Mouse (Mus musculus) gastrocnemius, adult 2 months (tissue): ENCODE data around the gene Scn4b. TPM values are rescaled to one million over a fixed set of nuclear protein-coding genes. Genes with fewer than 3 reads are reported as not detected.

Source experiments
- DNase-seq: peaks from one replicate; pipeline ENCODE4 v3.0.0; 2022
- H3K27ac ChIP-seq: fragments of 200-600 bp; 2 replicates; pipeline ENCODE4 v1.8.1; 2022; ENCODE audit warnings: mild to moderate bottlenecking
- H3K4me3 ChIP-seq: fragments of 200-600 bp; 2 replicates; pipeline ENCODE4 v1.8.1; 2022; ENCODE audit warnings: mild to moderate bottlenecking, moderate library complexity
- CTCF ChIP-seq: fragments of 200-600 bp; IDR thresholded peaks from 2 replicates; pipeline ENCODE4 v1.8.1; 2022; ENCODE audit warnings: antibody characterized with exemption, mild to moderate bottlenecking, moderate library complexity
- intact Hi-C: fragments of 180-260 bp; cut with DNase I; formaldehyde crosslinking; loops from one replicate; pipeline ENCODE4 v1.15.1; 2025
- total RNA-seq, 2 experiments: library from RNA; stranded (reverse); gene quantifications; 2 replicates each; pipeline ENCODE4 v1.2.3; 2021

Scn4b gene
- total RNA-seq, 2 experiments from 2014 or later = 201 to 246 TPM

DNA sequence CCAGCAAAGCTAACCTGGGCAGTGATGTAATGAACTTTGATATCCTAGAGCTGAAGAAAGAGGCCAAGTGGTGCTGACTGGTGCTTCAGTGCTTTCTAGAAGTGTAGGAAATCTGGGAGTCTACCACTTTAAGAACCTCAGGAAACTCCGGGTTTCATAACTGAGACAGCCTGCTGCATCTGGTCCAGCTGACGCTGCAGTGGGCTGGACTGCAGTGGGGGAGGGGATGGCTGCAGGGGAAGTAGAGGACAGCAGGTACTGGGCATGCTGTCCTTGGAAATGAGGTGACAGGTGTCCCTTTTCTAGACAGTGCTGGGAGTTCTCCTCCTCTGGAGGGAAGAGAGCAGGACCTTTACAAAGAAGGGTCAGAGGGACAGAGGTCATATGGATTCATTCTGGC is 43.6 kb downstream of the Scn4b start, which contains the start of gene BC049352:
Gene BC049352 (plus strand): TSS at position 238 of the 400 bp plus-strand sequence.
- intact Hi-C loops = no loop called here

DNA sequence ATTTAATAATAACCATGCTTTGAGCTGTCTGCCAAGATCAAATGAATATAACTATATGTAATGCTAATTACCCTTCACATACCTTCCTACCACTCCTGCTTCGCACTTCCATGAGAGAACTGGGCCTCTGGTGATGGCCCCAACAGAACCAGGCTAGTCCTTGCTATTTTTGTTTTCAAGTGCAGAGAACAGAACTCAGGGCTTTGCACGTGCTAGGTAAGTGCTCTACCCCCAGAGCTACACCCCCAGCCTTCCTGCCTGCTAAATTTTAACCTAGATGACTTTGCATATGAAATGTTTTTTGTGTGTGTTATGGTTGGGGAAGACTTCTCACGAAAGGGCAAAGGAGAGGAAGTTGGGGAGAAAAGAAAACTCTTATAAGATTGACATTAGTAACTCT is 44.3 kb downstream of the Scn4b start:
- intact Hi-C loops = no loop called here
- no peak for TF ChIP-seq CTCF
- Histone ChIP-seq H3K27ac (no peak overlapping the region), H3K4me3 (no peak overlapping the region)
- DNase-seq = no peak

More for the DNA sequence above, 43.6 kb downstream of the Scn4b start, which contains the start of gene BC049352:
- DNase-seq = peak; percentile 50
- TF ChIP-seq CTCF = no peak
- peak within 1 kb of the TSS; percentile 31; the same call in 1 of the 2 replicates for H3K27ac ChIP-seq
- H3K4me3 ChIP-seq = no peak within 1 kb of the TSS

DNA sequence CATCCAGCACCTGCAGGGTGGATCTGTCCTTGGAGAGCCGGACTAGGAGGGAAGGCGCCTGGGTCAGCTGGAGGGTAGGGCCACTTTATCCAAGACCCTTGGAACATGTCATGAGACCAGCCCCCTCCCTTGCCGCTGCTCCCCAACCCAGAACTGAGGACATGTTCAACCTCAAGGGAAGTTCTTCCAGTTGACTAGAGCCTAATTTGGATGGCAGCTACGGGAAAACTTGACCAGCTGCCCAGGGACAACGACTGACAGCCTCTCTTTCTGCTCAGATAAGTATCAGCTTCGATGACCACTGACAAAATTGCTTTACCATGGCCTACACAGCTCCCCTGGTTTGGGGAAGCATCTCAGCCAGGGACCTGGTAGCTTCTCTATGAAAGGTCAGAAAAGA is 45.1 kb downstream of the Scn4b start:
- DNase-seq = no peak
- H3K27ac ChIP-seq = no peak overlapping the region
- intact Hi-C loops = no loop called here
- H3K4me3 ChIP-seq = no peak overlapping the region
- TF ChIP-seq CTCF = no peak

DNA sequence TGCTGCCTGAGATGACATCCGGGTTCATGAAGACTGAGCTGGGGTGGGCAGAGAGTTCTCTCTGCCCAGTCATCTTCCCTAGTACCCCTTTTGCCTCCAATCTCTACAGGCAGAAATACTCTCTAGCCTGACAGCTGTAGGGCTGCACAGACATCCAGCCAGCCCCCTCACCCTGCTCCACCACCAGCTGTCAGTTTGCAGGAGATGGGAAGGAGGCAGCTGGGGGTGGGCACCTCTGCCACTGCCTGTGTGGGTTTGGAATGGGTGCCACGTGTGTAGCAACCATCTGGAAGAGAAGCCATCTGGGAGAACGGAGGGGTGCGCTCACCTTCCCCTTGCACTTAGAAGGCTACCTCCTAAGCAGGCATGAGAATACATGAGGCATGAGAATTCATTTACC is 47.1 kb downstream of the Scn4b start:
- DNase-seq = no peak
- H3K27ac ChIP-seq = no peak overlapping the region
- no peak overlapping the region for H3K4me3 ChIP-seq
- TF ChIP-seq CTCF = no peak
- intact Hi-C loops = no loop called here

DNA sequence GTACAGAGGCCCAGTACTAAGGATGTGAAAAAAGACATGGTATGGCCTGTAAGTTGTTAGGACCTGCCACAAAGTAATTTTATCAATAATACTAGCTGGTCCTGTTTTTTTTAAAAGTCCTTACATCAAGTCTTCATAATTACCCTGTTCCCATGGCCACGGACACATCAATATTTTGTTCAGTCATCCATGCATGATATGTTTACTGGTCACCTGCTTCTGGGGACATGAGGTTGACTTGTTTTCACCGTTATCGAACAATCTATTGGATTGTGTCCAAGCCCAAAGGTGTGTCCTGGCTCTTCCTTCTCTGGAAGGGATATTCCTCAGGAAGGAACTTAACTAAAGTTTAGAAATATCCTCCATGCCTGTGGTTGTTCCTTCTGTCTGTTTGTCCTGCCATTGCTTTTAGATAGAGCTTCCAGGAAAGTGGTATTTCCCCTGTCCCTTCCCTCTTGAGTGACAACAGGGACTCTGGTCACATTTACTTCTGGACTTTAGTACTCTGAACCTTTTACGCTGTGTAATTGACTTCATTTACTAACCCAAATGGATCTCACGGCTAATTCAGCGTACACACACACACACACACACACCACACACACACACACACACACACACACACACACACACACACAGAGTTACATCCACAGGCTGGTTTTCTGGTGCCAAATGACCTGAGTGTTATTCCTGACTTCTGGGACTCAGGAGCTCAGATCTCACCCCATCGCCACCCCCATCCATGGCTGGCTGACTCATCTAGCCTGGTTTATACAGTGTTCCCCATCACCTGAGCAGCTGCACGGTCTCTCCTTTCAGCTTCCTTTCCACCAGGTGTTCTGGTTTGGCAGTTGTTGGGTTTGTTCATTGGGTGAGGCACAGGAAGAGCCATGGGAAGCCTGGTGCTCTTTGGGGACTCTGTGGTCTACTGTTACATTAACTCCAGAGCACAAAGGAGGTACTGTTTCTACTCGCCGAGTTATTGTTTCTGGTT is 50.7 kb downstream of the Scn4b start:
- TF ChIP-seq CTCF = no peak
- Histone ChIP-seq H3K4me3 (no peak overlapping the region), H3K27ac (no peak overlapping the region)
- no peak for DNase-seq
- intact Hi-C loops = no loop called here

DNA sequence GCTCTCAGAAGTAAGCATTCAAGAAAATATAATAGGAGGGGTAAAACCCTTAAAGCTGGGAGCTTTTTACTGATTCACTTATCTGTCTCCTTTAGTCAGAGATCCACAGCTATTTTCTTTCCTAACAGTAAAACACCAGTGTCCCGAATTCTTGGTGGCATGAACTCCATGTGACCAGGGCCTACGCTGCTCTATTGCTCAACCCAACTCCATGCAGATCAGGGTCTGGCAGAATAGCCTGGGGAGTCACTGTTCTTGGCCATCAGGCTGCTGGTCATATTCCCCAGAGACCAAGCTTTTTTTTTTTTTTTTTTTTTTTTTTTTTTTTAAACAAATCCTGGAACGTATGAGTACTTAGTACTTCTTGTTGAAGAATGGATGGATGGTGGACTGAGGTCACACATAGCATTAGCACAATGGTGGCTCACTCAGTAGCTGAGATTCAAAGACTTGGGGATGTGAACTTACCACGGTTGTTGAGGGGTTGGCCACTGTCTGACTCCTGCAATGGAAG is 51.5 kb downstream of the Scn4b start:
- intact Hi-C loops = no loop called here
- DNase-seq = no peak
- Histone ChIP-seq H3K4me3 (no peak overlapping the region), H3K27ac (no peak overlapping the region)
- TF ChIP-seq CTCF = no peak

DNA sequence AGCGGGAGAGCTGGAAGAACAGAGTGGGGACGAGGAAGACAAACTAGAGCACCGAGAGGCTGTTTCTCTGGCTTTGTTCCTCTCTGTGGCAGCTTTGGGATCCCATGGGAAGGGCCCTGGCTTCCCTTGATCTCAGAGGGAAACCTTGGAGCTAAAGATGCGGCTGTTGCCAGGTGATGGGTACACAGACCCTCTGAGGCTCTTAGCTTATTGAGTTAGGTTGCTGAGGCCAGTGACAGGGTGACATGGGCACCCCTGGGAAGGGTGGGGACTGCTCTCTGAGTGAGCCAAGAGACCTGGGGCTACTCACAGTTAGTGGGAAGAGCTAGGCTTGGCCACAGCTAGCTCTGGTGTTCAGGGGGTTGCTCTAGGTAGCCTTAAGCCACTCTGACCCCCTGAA is 57.3 kb downstream of the Scn4b start:
- Histone ChIP-seq H3K4me3 (no peak overlapping the region), H3K27ac (no peak overlapping the region)
- intact Hi-C loops = no loop called here
- TF ChIP-seq CTCF = no peak
- DNase-seq = no peak

DNA sequence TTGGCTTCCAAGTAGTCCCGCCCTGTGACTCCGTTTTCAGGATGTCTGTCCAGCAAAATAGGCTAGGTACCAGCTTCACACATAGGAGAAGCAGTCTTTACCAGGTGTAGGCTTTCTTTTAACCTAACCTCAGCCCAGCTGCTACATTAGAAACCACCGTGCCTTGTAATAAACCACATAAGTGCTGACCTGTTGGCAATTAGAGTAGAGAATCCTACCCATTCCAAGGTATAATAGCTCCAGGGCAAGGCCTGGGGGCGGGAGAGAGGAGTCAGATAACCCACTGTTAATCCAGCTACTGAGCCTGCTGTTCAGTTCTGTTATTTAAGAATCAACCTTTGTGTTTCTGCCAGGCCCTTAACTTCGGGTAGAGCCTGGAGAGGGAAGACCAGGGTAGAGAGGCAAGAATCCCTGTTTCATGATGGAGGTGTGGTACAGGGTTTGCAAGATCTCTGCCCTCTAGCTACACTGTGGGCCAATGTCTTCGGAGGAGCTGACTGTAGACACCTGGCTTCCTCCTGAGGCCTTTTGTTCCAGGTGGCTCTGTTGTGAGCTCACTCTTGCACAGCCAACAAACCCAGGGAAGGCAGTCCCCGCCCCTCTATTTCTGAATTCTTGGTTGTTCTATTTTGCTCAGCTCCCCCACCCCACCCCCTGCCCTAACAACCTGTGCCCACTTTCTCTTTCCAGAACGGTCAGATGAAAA is 58.1 kb downstream of the Scn4b start:
- Histone ChIP-seq H3K27ac (no peak overlapping the region), H3K4me3 (no peak overlapping the region)
- intact Hi-C loops = no loop called here
- no peak for TF ChIP-seq CTCF
- no peak for DNase-seq

DNA sequence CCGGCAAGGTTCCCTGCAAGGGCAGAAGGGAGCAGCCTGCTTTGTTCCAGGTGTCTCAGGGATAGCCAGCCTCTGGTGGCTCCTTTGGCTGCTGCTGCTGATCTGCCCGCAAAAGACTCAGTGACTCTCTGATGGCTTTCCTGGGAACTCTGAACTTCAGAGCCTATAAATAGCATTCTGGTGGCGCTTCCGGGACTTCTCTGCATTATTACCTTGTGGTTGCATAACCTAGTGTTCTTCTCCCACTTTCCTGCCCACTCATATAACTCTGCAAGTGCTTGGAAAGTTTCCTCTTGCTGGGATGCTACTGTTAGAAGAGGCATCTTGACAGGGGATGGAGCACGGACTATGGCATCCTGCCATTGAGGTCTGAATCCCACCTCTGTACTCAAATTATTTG is 59.4 kb downstream of the Scn4b start:
- intact Hi-C loops = no loop called here
- no peak for TF ChIP-seq CTCF
- Histone ChIP-seq H3K4me3 (no peak overlapping the region), H3K27ac (no peak overlapping the region)
- no peak for DNase-seq

DNA sequence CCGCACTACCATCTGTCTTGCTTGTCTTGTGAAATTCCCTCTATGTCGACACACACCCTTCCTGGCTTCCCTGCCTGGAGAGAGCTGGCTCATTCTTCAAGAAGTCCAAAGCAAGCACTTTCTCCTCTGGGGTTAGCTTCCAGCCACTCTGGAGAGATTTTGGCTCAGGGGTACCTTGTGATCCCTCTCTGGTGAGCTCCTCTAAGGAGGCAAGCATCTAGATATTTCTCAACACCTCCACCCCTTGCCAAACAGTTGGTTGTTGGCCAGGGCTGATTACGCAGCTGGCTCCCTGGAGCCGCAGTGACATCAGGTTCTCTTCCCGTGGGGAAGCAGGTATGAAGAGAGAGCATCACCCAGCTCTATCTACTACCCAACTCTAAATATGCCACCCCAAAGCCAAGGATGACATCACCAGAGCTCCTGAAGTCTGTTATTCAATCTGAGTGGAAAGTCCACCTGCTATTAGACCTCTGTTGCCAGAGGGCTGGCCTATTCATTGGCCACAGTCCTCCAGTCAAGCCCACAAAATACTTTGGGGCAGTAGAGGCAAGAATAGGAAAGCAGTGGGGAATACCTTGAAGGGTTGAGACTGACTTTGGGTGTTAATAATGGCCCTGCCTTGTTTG is 63.2 kb downstream of the Scn4b start:
- TF ChIP-seq CTCF = no peak
- no peak overlapping the region for H3K4me3 ChIP-seq
- H3K27ac ChIP-seq = no peak overlapping the region
- intact Hi-C loops = no loop called here
- DNase-seq = peak; percentile 59

DNA sequence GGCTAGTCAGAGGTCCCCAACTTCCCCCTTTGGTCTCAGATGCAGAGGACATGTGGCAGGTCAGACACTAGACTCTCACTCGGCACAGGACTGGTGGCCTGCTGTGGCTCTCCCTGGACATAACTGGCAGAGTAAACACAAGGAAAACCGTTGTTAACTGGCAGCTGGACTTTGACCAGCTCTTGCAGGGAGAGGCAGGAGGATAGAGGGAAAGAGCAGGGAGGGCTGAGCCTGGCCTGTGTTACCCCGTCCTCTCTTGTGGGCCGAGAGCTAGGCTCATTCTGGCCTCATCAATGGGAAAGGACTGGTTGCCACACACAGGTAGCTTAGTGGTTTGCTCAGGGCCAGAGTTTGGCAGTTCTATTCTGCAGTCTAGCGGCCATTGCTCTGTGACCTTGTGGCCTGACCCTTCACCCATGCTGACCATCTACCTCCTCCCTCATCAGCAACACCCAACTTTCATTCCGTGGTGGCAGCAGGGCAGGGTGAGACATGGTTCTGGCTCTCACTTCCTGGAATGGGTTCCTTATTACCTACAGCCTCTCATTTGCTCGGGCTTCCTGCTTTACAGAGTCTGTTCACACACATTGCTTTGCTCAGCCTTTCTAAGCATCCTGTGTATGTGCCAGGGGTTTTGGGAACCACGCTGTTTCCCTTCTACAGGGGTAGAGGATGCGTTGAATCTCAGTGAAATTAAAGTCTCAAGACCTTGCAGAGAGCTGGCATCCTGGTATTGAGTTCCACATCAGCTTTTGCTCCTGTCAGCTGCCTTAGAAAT is 64.0 kb downstream of the Scn4b start:
- TF ChIP-seq CTCF = no peak
- intact Hi-C loops = no loop called here
- H3K4me3 ChIP-seq = no peak overlapping the region
- H3K27ac ChIP-seq = no peak overlapping the region
- DNase-seq = no peak

Other genes starting within 250 kb of the Scn4b start
- 100 to 1,000 TPM; 668 to 937 TPM for gene Atp5l, start 217.7 kb upstream of the Scn4b start, total RNA-seq
- gene Ube4a, start 172.8 kb upstream of the Scn4b start, total RNA-seq = 10 to 100 TPM; 40.7 to 48.2 TPM
- gene Cd3g, start 158.0 kb upstream of the Scn4b start, total RNA-seq = not detected
- not detected for gene Cd3d, start 156.6 kb upstream of the Scn4b start, total RNA-seq
- not detected for gene Cd3e, start 128.8 kb upstream of the Scn4b start, total RNA-seq
- gene Mpzl2, start 98.6 kb upstream of the Scn4b start, total RNA-seq = under 1 TPM; 0.31 TPM
- gene Mpzl3, start 83.2 kb upstream of the Scn4b start, total RNA-seq = 1 to 10 TPM; 1.7 to 2.0 TPM
- gene Jaml, start 59.2 kb upstream of the Scn4b start, total RNA-seq = under 1 TPM; 0.64 to 0.66 TPM
- 1 to 10 TPM; 1.9 to 2.0 TPM for gene Scn2b, start 20.6 kb upstream of the Scn4b start, total RNA-seq
- 1 to 10 TPM in 1 of 2 experiments, under 1 TPM in 1; 0.92 to 2.8 TPM for gene BC049352, start 43.6 kb downstream of the Scn4b start, total RNA-seq
- gene Tmprss4, start 65.7 kb downstream of the Scn4b start, total RNA-seq = not detected
- gene Il10ra, start 130.8 kb downstream of the Scn4b start, total RNA-seq = under 1 TPM; 0.47 to 0.54 TPM
- under 1 TPM; 0.48 to 0.73 TPM for gene Tmprss13, start 180.7 kb downstream of the Scn4b start, total RNA-seq
- 10 to 100 TPM; 26.7 to 84.7 TPM for gene Fxyd6, start 231.8 kb downstream of the Scn4b start, total RNA-seq